Mouse (Mus musculus): ENCODE results near the gene Nfkbid. TPM values are rescaled to one million over a fixed set of nuclear protein-coding genes. Genes with fewer than 3 reads are reported as not detected.
A peak's percentile ranks its signal among the peaks of the same experiment; 100 is the strongest.

Gene Nfkbid
- 1.2 and 2.1 TPM in 2 replicates for total RNA-seq (2021)
- long read RNA-seq = 0 reads

- DNase-seq = peak; percentile 78
Measured at GRCm38 (mm10) chr7:30421175-30421889, at the start of gene Nfkbid. Gene Nfkbid (plus strand): TSS chr7:30421732.

- peak; percentile 86 for DNase-seq
Measured at GRCm38 (mm10) chr7:30373501-30373962, 48.0 kb upstream of the Nfkbid start.

GRCm38 (mm10) chr7:30380061-30380460, 41.5 kb upstream of the Nfkbid start:
- DNase-seq = no peak

GRCm38 (mm10) chr7:30384106-30384505, 37.4 kb upstream of the Nfkbid start:
- DNase-seq = no peak

- no peak for DNase-seq
Measured at GRCm38 (mm10) chr7:30392746-30393520, 28.6 kb upstream of the Nfkbid start.

GRCm38 (mm10) chr7:30393631-30394030, 27.9 kb upstream of the Nfkbid start:
- no peak for DNase-seq

- DNase-seq = no peak
Measured at GRCm38 (mm10) chr7:30394379-30394778, 27.2 kb upstream of the Nfkbid start.

- no peak for DNase-seq
Measured at GRCm38 (mm10) chr7:30394871-30395270, 26.7 kb upstream of the Nfkbid start.

- DNase-seq = no peak
Measured at GRCm38 (mm10) chr7:30399671-30400070, 21.9 kb upstream of the Nfkbid start.

GRCm38 (mm10) chr7:30402343-30402742, 19.2 kb upstream of the Nfkbid start:
- DNase-seq = no peak

- DNase-seq = no peak
Measured at GRCm38 (mm10) chr7:30408639-30409038, 12.9 kb upstream of the Nfkbid start.

GRCm38 (mm10) chr7:30409789-30410188, 11.7 kb upstream of the Nfkbid start:
- no peak for DNase-seq

GRCm38 (mm10) chr7:30411023-30411422, 10.5 kb upstream of the Nfkbid start:
- no peak for DNase-seq

GRCm38 (mm10) chr7:30412735-30413147, 8.8 kb upstream of the Nfkbid start:
- no peak for DNase-seq

GRCm38 (mm10) chr7:30413596-30413995, 7.9 kb upstream of the Nfkbid start, which contains the start of gene Tyrobp:
Gene Tyrobp (plus strand): TSS chr7:30413760.
- no peak for DNase-seq

- DNase-seq = no peak
Measured at GRCm38 (mm10) chr7:30417856-30418255, 3.7 kb upstream of the Nfkbid start.

- DNase-seq = no peak
Measured at GRCm38 (mm10) chr7:30419561-30420499, 1.7 kb upstream of the Nfkbid start, which contains the start of gene Hcst. Gene Hcst (minus strand): TSS chr7:30419854.

GRCm38 (mm10) chr7:30420673-30421072, 859 bp upstream of the Nfkbid start:
- DNase-seq = no peak

GRCm38 (mm10) chr7:30421890-30422435, 431 bp downstream of the Nfkbid start:
- DNase-seq = peak; percentile 90

- no peak for DNase-seq
Measured at GRCm38 (mm10) chr7:30422560-30422959, 1.0 kb downstream of the Nfkbid start.

GRCm38 (mm10) chr7:30423071-30423641, 1.6 kb downstream of the Nfkbid start:
- no peak for DNase-seq

Measured in adrenal gland, postnatal 25 days (tissue).